Mouse (Mus musculus) lung, postnatal 14 days (tissue): ENCODE measurements at regions not wholly inside any gene's neighbourhood (a gene's known extent, or its start where the extent isn't known, plus 50 kb on each side); places are given as distances from the start of the nearest gene placed in this dataset.
A peak's percentile ranks its signal among the peaks of the same experiment; 100 is the strongest.

ENCODE experiments used
- DNase-seq: peaks from one replicate; pipeline ENCODE4 v3.0.0; 2021

GRCm38 (mm10) chr13:111031633-111032032 is 223.2 kb upstream of the Actbl2 start:
- no peak for DNase-seq

GRCm38 (mm10) chr13:111043637-111044036 is 211.2 kb upstream of the Actbl2 start:
- no peak for DNase-seq

- no peak for DNase-seq
These were observed 210.3 kb upstream of the Actbl2 start for GRCm38 (mm10) chr13:111044328-111045002.

- peak; percentile 8 for DNase-seq
These were observed 204.7 kb upstream of the Actbl2 start for GRCm38 (mm10) chr13:111050097-111050496.

- DNase-seq = no peak
These were observed 199.0 kb upstream of the Actbl2 start for GRCm38 (mm10) chr13:111055817-111056216.

GRCm38 (mm10) chr13:111087753-111088152 is 167.1 kb upstream of the Actbl2 start:
- DNase-seq = no peak

- no peak for DNase-seq
These were observed 158.7 kb upstream of the Actbl2 start for GRCm38 (mm10) chr13:111096071-111096470.

GRCm38 (mm10) chr13:111097336-111097735 is 157.5 kb upstream of the Actbl2 start:
- DNase-seq = no peak

GRCm38 (mm10) chr13:111098738-111099137 is 156.1 kb upstream of the Actbl2 start:
- DNase-seq = no peak

- no peak for DNase-seq
These were observed 155.6 kb upstream of the Actbl2 start for GRCm38 (mm10) chr13:111099252-111099651.

GRCm38 (mm10) chr13:111100448-111100847 is 154.4 kb upstream of the Actbl2 start:
- no peak for DNase-seq

GRCm38 (mm10) chr13:111104567-111105219 is 150.1 kb upstream of the Actbl2 start:
- DNase-seq = no peak

- no peak for DNase-seq
These were observed 123.7 kb upstream of the Actbl2 start for GRCm38 (mm10) chr13:111131108-111131507.

GRCm38 (mm10) chr13:111136392-111136791 is 118.4 kb upstream of the Actbl2 start:
- DNase-seq = no peak

- no peak for DNase-seq
These were observed 111.9 kb upstream of the Actbl2 start for GRCm38 (mm10) chr13:111142757-111143420.

- no peak for DNase-seq
These were observed 110.1 kb upstream of the Actbl2 start for GRCm38 (mm10) chr13:111144721-111145120.

GRCm38 (mm10) chr13:111157921-111158638 is 96.7 kb upstream of the Actbl2 start:
- peak; percentile 7 for DNase-seq

- DNase-seq = no peak
These were observed 95.3 kb upstream of the Actbl2 start for GRCm38 (mm10) chr13:111159498-111159897.

GRCm38 (mm10) chr13:111165538-111165937 is 89.3 kb upstream of the Actbl2 start:
- no peak for DNase-seq

- no peak for DNase-seq
These were observed 84.3 kb upstream of the Actbl2 start for GRCm38 (mm10) chr13:111170269-111171165.

- DNase-seq = no peak
These were observed 75.6 kb upstream of the Actbl2 start for GRCm38 (mm10) chr13:111179186-111179585.

- no peak for DNase-seq
These were observed 71.5 kb upstream of the Actbl2 start for GRCm38 (mm10) chr13:111183293-111183692.
